Mouse (Mus musculus) kidney, postnatal 0 days (tissue): ENCODE data around the gene Bmpr2. TPM values are rescaled to one million over a fixed set of nuclear protein-coding genes. Genes with fewer than 3 reads are reported as not detected.

Experiments
- ATAC-seq: fragments of 200-750 bp; cut with Nextera tagmentation; replicated peaks from 2 replicates; pipeline ENCODE4 v1.8.0; 2017; ENCODE audit warnings: low read depth, moderate number of reproducible peaks, moderate TSS enrichment, moderate library complexity; ENCODE audit not compliant: low FRiP score
- DNase-seq: peaks from one replicate; pipeline ENCODE4 v3.0.0-alpha.2; 2016; ENCODE audit warnings: low spot score
- H3K27ac ChIP-seq: fragments of 300-500 bp; sonication (generic); 2 replicates; pipeline ENCODE4 v1.5.1; 2014; ENCODE audit warnings: mild to moderate bottlenecking
- H3K27me3 ChIP-seq: fragments of 300-500 bp; sonication (generic); 2 replicates; pipeline ENCODE4 v1.6.1; 2014; ENCODE audit warnings: low read length, mixed read lengths; ENCODE audit not compliant: insufficient read depth
- H3K36me3 ChIP-seq: fragments of 300-500 bp; sonication (generic); 2 replicates; pipeline ENCODE4 v1.6.1; 2014; ENCODE audit warnings: low read length, mixed read lengths; ENCODE audit not compliant: insufficient read depth
- H3K4me1 ChIP-seq: fragments of 300-500 bp; sonication (generic); replicated peaks from 2 replicates; pipeline ENCODE4 v1.6.1; 2014; ENCODE audit warnings: antibody characterized with exemption, low read length, mixed read lengths; ENCODE audit not compliant: insufficient read depth
- H3K4me2 ChIP-seq: fragments of 300-500 bp; sonication (generic); 2 replicates; pipeline ENCODE4 v1.6.1; 2014; ENCODE audit warnings: mild to moderate bottlenecking, low read length, moderate library complexity, mixed read lengths
- H3K4me3 ChIP-seq: fragments of 300-500 bp; sonication (generic); replicated peaks from 2 replicates; pipeline ENCODE4 v1.5.1; 2014; ENCODE audit warnings: low read depth, low read length
- H3K9ac ChIP-seq: fragments of 300-500 bp; sonication (generic); 2 replicates; pipeline ENCODE4 v1.6.1; 2014; ENCODE audit warnings: low read depth, low read length
- H3K9me3 ChIP-seq: fragments of 300-500 bp; sonication (generic); replicated peaks from 2 replicates; pipeline ENCODE4 v1.6.1; 2016; ENCODE audit warnings: low read length, inconsistent platforms, mixed read lengths
- CTCF ChIP-seq: IDR thresholded peaks from 2 replicates; pipeline ENCODE4 v1.5.1; 2016; ENCODE audit warnings: antibody characterized with exemption, low read depth, mild to moderate bottlenecking, moderate library complexity
- WGBS: fragments of 180-500 bp; shearing (Covaris S2); extraction: QIAGEN DNeasy Blood & Tissue Kit; methylation state at CpG from one replicate; pipeline ENCODE4 v1.1.7; 2014; 5-methylcytosine and 5-hydroxymethylcytosine counted together
- polyA plus RNA-seq: library from polyadenylated mRNA; unstranded; fragments of >200 nt; fragmentation: Nextera tagmentation; extraction: Ambion mirVana; gene quantifications from 2 replicates; pipeline ENCODE4 v1.2.1, GENCODE M21; 2015

Bmpr2 gene
- polyA plus RNA-seq, 1 experiment from 2014 or later = 9.3 TPM

- H3K9me3 ChIP-seq = no peaks in the 10 kb centered on the region
These were observed 160.5 kb downstream of the Bmpr2 start for GRCm38 (mm10) chr1:59923673-59924072.

GRCm38 (mm10) chr1:59924411-59924810, 161.2 kb downstream of the Bmpr2 start:
- no peak overlapping the region for H3K27ac ChIP-seq
- TF ChIP-seq CTCF = no peak
- H3K4me2 ChIP-seq = no peak overlapping the region
- no peaks in the 10 kb centered on the region for H3K36me3 ChIP-seq
- no peak for DNase-seq
- WGBS = 91% methylated on average over 2 of the region's 2 CpGs
- no peaks in the 10 kb centered on the region for H3K9me3 ChIP-seq
- H3K9ac ChIP-seq = no peak overlapping the region
- no peaks in the 10 kb centered on the region for H3K27me3 ChIP-seq
- ATAC-seq = no peak
- 0 out of 2 replicates have a peak, but pooled peaks cover 3% of the 10 kb centered on the region for H3K4me1 ChIP-seq
- H3K4me3 ChIP-seq = no peak overlapping the region

More at GRCm38 (mm10) chr1:59923673-59924072, 160.5 kb downstream of the Bmpr2 start:
- Histone ChIP-seq H3K36me3 (no peaks in the 10 kb centered on the region), H3K27me3 (no peaks in the 10 kb centered on the region), H3K4me1 (0 out of 2 replicates have a peak, but pooled peaks cover 3% of the 10 kb centered on the region), H3K4me2 (no peak overlapping the region), H3K9ac (no peak overlapping the region), H3K4me3 (no peak overlapping the region), H3K27ac (no peak overlapping the region)
- TF ChIP-seq CTCF = no peak
- ATAC-seq = no peak
- no peak for DNase-seq
- WGBS = 88% methylated on average over 1 of the region's 1 CpGs

GRCm38 (mm10) chr1:59926021-59926672, 162.9 kb downstream of the Bmpr2 start:
- no peak for ATAC-seq
- H3K4me2 ChIP-seq = no peak overlapping the region
- TF ChIP-seq CTCF = 0 out of 2 replicates have a peak, but pooled peaks have one; percentile 5
- no peak overlapping the region for H3K9ac ChIP-seq
- 0 out of 2 replicates have a peak, but pooled peaks cover 3% of the 10 kb centered on the region for H3K4me1 ChIP-seq
- no peaks in the 10 kb centered on the region for H3K36me3 ChIP-seq
- H3K27ac ChIP-seq = no peak overlapping the region
- 80% methylated on average over 3 of the region's 3 CpGs for WGBS
- H3K9me3 ChIP-seq = no peaks in the 10 kb centered on the region
- no peak for DNase-seq
- no peaks in the 10 kb centered on the region for H3K27me3 ChIP-seq
- no peak overlapping the region for H3K4me3 ChIP-seq

GRCm38 (mm10) chr1:59927131-59927680, 164.0 kb downstream of the Bmpr2 start:
- Histone ChIP-seq H3K4me3 (no peak overlapping the region), H3K27ac (no peak overlapping the region), H3K4me2 (no peak overlapping the region), H3K27me3 (no peaks in the 10 kb centered on the region), H3K36me3 (no peaks in the 10 kb centered on the region), H3K9ac (no peak overlapping the region), H3K9me3 (no peaks in the 10 kb centered on the region), H3K4me1 (0 out of 2 replicates have a peak, but pooled peaks cover 3% of the 10 kb centered on the region)
- DNase-seq (no peak), ATAC-seq (no peak)
- WGBS = 83% methylated on average over 2 of the region's 2 CpGs
- no peak for TF ChIP-seq CTCF

Other genes with a start within 250 kb of the Bmpr2 start
- gene Gm973, start 247.1 kb upstream of the Bmpr2 start, polyA plus RNA-seq = 1.6 and 2.5 TPM in 2 replicates
- gene Sumo1, start 92.6 kb upstream of the Bmpr2 start, polyA plus RNA-seq = 414 and 416 TPM in 2 replicates
- gene Nop58, start 78.4 kb upstream of the Bmpr2 start, polyA plus RNA-seq = 162 and 173 TPM in 2 replicates
- gene Fam117b, start 149.6 kb downstream of the Bmpr2 start, polyA plus RNA-seq = 10.7 and 10.9 TPM in 2 replicates